Mouse (Mus musculus): ENCODE results near the gene Ranbp17.
"Not testable (repeated sequence)": the region's sequence is repeated elsewhere in the genome, so short reads cannot be mapped to it uniquely, and the experiment has no call there.

DNA sequence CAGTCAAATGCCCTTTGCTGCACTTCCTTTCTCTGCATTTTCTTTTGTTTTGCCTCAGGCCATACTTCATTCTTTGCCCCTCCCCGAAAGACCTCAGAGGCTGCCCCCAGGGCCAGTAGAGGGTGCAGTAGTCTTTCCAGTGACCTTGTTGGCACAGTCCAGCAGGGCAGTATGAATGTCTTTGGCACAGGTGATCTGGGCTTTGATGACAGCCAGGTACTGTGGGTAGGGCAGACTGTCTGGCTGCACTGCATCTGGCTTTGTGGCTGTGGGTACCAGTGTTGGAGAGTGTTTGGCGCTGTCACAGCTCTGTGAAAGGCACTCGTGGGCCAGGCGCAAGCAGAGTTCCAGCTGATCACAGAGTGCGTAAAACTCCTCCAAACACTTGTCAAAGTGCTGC is 85.8 kb downstream of the Ranbp17 start:
- not testable (repeated sequence) for TF ChIP-seq POLR2A (IDR thresholded peaks at IDR 0.05; ENCODE audit: low read depth, low read length); CTCF (IDR thresholded peaks at IDR 0.05; ENCODE audit: extremely low read depth, insufficient read depth, insufficient read length, insufficient replicate concordance)

Data from spleen, adult 2 months (tissue).